10 mouse cellular contexts compared by ENCODE assay signal in genomic region chr3:144425041-144425448, GRCm38 (mm10).
A peak's percentile ranks its signal among the peaks of the same experiment; 100 is the strongest.
DNase-seq lines count a peak whose midpoint lies in the region; ATAC-seq and TF ChIP-seq lines count a peak whose summit lies in the region.
"Had no signal": no experiment of that assay in that cellular context is flagged by ENCODE, and none has a peak within 500 bp of the region (broad histone marks: within the 10 kb centered on the region; RNA-seq: fewer than 3 reads in every experiment).

No protein-coding gene starts in this region.

- intact Hi-C loops in left cerebral cortex, postnatal 14 days (cut with DNase I): no loop called here

- DNase-seq in forebrain, postnatal 0 days: peak; percentile 53
- DNase-seq in forebrain, embryonic 10.5 days (ENCODE audit: extremely low spot score, low spot score): no peak
- no peak for DNase-seq in Patski (ENCODE audit: low read depth, low spot score)
- DNase-seq in frontal cortex, postnatal 14 days (ENCODE audit: low spot score in 2 of 2): peak; percentile 53 to 54
- DNase-seq in left cerebral cortex, postnatal 14 days (ENCODE audit: low spot score in 2 of 2): peak; percentile 72 to 77
- no peak for DNase-seq in spleen, postnatal 14 days (ENCODE audit: low spot score in 2 of 2)

- H3K27me3 ChIP-seq in forebrain, postnatal 0 days (ENCODE audit: insufficient read depth, low read length): no peaks in the 10 kb centered on the region
- no peaks in the 10 kb centered on the region for H3K27me3 ChIP-seq in forebrain, embryonic 10.5 days (ENCODE audit: poor library complexity, severe bottlenecking)
- H3K27me3 ChIP-seq in Patski: no peaks in the 10 kb centered on the region
- no peaks in the 10 kb centered on the region for H3K27me3 ChIP-seq in kidney, embryonic 16.5 days (ENCODE audit: insufficient read depth, low read length)
- no peaks in the 10 kb centered on the region for H3K27me3 ChIP-seq in heart, embryonic 12.5 days (replicated peaks)
- H3K27me3 ChIP-seq: kidney, embryonic 15.5 days had no signal

- no peak for TF ChIP-seq CTCF in forebrain, postnatal 0 days (IDR thresholded peaks at IDR 0.05; ENCODE audit: low read depth)
- TF ChIP-seq CTCF in Patski (IDR thresholded peaks at IDR 0.05): no peak

- no peaks in the 10 kb centered on the region for H3K36me3 ChIP-seq in forebrain, postnatal 0 days (ENCODE audit: insufficient read depth)
- peaks cover 15% of the 10 kb centered on the region; the same call in 1 of the 2 replicates for H3K36me3 ChIP-seq in forebrain, embryonic 10.5 days (replicated peaks)
- H3K36me3 ChIP-seq in kidney, embryonic 16.5 days (ENCODE audit: insufficient read depth, low read length): no peaks in the 10 kb centered on the region
- H3K36me3 ChIP-seq in heart, embryonic 12.5 days: 0 out of 2 replicates have a peak, but pooled peaks cover 7% of the 10 kb centered on the region
- H3K36me3 ChIP-seq: kidney, embryonic 15.5 days had no signal

- POLR2A ChIA-PET in Patski (lab: Charles Lee): interaction anchor here (0.5 to 2.0 kb wide), 3 partner anchors 12 to 79 kb away, joined by 3 to 7 read pairs (median 3); no protein-coding TSS in a partner anchor

- WGBS in forebrain, postnatal 0 days: 43% methylated on average over 4 of the region's 4 CpGs
- 92% methylated on average over 4 of the region's 4 CpGs for WGBS in forebrain, embryonic 10.5 days
- WGBS in kidney, embryonic 16.5 days: 88% methylated on average over 4 of the region's 4 CpGs
- 84% methylated on average over 4 of the region's 4 CpGs for WGBS in heart, embryonic 12.5 days

- CTCF ChIA-PET in Patski (lab: Charles Lee): interaction anchor here (1.2 kb wide), 1 partner anchor 29 kb away, joined by 4 read pairs; no protein-coding TSS in a partner anchor

- peaks cover 4% of the 10 kb centered on the region; the same call in 1 of the 2 replicates for H3K4me1 ChIP-seq in forebrain, postnatal 0 days (ENCODE audit: insufficient read depth)
- peaks cover 19% of the 10 kb centered on the region for H3K4me1 ChIP-seq in forebrain, embryonic 10.5 days
- H3K4me1 ChIP-seq in kidney, embryonic 16.5 days (ENCODE audit: insufficient read depth, low read length): no peaks in the 10 kb centered on the region
- no peaks in the 10 kb centered on the region for H3K4me1 ChIP-seq in heart, embryonic 12.5 days (replicated peaks)
- H3K4me1 ChIP-seq: kidney, embryonic 15.5 days had no signal

- H3K9ac ChIP-seq in forebrain, postnatal 0 days: no peak overlapping the region
- H3K9ac ChIP-seq in kidney, embryonic 16.5 days (replicated peaks; ENCODE audit: low read length): no peak overlapping the region
- H3K9ac ChIP-seq in heart, embryonic 12.5 days: no peak overlapping the region
- H3K9ac ChIP-seq: kidney, embryonic 15.5 days had no signal

- H3K4me2 ChIP-seq in forebrain, postnatal 0 days (ENCODE audit: low read depth): no peak overlapping the region
- H3K4me2 ChIP-seq in kidney, embryonic 16.5 days (replicated peaks; ENCODE audit: low read depth, low read length): no peak overlapping the region
- H3K4me2 ChIP-seq in heart, embryonic 12.5 days: no peak overlapping the region
- H3K4me2 ChIP-seq: kidney, embryonic 15.5 days had no signal

- H3K27ac ChIP-seq in forebrain, postnatal 0 days (ENCODE audit: low read depth, low read length): peak overlapping the region; percentile 35; the same call in 1 of the 2 replicates
- H3K27ac ChIP-seq in forebrain, embryonic 10.5 days: no peak overlapping the region
- no peak overlapping the region for H3K27ac ChIP-seq in kidney, embryonic 16.5 days (ENCODE audit: low read length)
- no peak overlapping the region for H3K27ac ChIP-seq in heart, embryonic 12.5 days (ENCODE audit: poor library complexity, severe bottlenecking)
- H3K27ac ChIP-seq: kidney, embryonic 15.5 days; macrophage had no signal

- H3K9me3 ChIP-seq in forebrain, postnatal 0 days (ENCODE audit: low read length): no peaks in the 10 kb centered on the region
- no peaks in the 10 kb centered on the region for H3K9me3 ChIP-seq in forebrain, embryonic 10.5 days
- no peaks in the 10 kb centered on the region; the same call in 1 of the 2 replicates for H3K9me3 ChIP-seq in kidney, embryonic 16.5 days (ENCODE audit: low read length)
- no peaks in the 10 kb centered on the region for H3K9me3 ChIP-seq in heart, embryonic 12.5 days (replicated peaks)
- H3K9me3 ChIP-seq: kidney, embryonic 15.5 days had no signal

- ATAC-seq in forebrain, postnatal 0 days: peak; percentile 65
- ATAC-seq in Patski: peak; percentile 52
- ATAC-seq in kidney, embryonic 16.5 days (ENCODE audit: low FRiP score, low TSS enrichment): no peak
- ATAC-seq in heart, embryonic 12.5 days (ENCODE audit: insufficient number of reproducible peaks, low FRiP score): no peak

- no peak overlapping the region for H3K4me3 ChIP-seq in forebrain, postnatal 0 days (ENCODE audit: low read depth, low read length)
- no peak overlapping the region for H3K4me3 ChIP-seq in forebrain, embryonic 10.5 days
- no peak overlapping the region for H3K4me3 ChIP-seq in kidney, embryonic 16.5 days (ENCODE audit: low read length)
- H3K4me3 ChIP-seq in heart, embryonic 12.5 days: no peak overlapping the region
- H3K4me3 ChIP-seq: kidney, embryonic 15.5 days had no signal

- in situ Hi-C loops in Patski (cut with MboI; ENCODE audit: low pct_unique_long_range_greater_than_20kb): no loop called here

Comparison
In these comparisons a context has a peak if more than half of its experiments do, and no peak if none do; other contexts are left out.
1. DNase-seq: peak in forebrain, postnatal 0 days (single experiment), frontal cortex, postnatal 14 days (2 of 2) and left cerebral cortex, postnatal 14 days (2 of 2); none in forebrain, embryonic 10.5 days (single experiment), Patski (single experiment) and spleen, postnatal 14 days (0 of 2).
2. ATAC-seq: peak in forebrain, postnatal 0 days (single experiment) and Patski (single experiment); none in kidney, embryonic 16.5 days (single experiment) and heart, embryonic 12.5 days (single experiment).